Mouse (Mus musculus) retina, adult 2 months (tissue): ENCODE measurements around the gene Aaed1.

Source experiments
- DNase-seq: peaks from one replicate; pipeline ENCODE4 v3.0.0-alpha.2; 2012; ENCODE audit warnings: low read depth, low spot score

Aaed1 gene

GRCm38 (mm10) chr13:64312024-64312915, at the start of gene Aaed1:
Gene Aaed1, minus strand, starts transcription at chr13:64312710.
- DNase-seq, result peak; percentile 81

- no peak for DNase-seq
Observed at GRCm38 (mm10) chr13:64362139-64362538, 49.6 kb upstream of the Aaed1 start.

DNA sequence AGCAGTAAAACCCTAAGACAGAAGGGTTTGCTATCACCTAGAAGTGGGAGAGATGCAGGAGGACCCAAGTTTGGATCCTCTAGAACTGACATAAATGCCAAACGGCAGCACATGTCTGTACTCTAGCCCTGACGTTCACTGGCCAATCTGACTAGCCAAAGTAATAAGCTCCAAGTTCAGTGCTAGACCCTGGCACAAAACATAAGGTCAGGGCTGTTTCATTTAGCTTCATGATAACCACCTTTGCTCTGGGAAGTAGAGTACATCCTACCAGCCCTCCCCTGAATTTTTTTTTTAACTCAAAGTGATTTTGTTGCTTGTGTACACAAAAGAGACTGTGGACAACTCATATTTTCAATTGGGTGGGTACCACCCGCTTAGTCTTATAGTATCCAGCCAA, 48.5 kb upstream of the Aaed1 start:
- DNase-seq, result no peak

GRCm38 (mm10) chr13:64359702-64360101, 47.2 kb upstream of the Aaed1 start:
- DNase-seq, result no peak

DNA sequence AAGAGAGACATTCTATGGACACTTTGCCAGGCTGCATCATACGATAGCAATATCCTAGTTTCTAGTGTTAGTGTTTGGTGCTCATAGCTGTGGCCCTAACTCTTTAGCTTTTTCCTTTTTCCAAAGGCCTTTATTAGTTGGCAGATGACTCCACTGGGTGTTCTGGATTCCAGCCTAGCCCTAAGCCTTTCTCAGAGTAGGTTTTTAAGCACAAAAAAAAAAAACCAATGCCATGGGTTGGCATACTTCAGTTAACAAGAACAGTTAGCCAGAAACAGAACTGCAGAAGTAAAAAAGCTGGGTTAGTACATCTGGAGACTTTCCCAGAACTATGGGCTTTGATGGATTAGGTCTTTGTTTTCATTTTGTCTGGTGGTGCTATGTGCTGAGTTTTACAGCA, 46.0 kb upstream of the Aaed1 start:
- no peak for DNase-seq

GRCm38 (mm10) chr13:64357389-64357788, 44.9 kb upstream of the Aaed1 start:
- DNase-seq, result no peak

GRCm38 (mm10) chr13:64349474-64349873, 37.0 kb upstream of the Aaed1 start:
- no peak for DNase-seq

GRCm38 (mm10) chr13:64344082-64344501, 31.6 kb upstream of the Aaed1 start:
- DNase-seq, result peak; percentile 16

DNA sequence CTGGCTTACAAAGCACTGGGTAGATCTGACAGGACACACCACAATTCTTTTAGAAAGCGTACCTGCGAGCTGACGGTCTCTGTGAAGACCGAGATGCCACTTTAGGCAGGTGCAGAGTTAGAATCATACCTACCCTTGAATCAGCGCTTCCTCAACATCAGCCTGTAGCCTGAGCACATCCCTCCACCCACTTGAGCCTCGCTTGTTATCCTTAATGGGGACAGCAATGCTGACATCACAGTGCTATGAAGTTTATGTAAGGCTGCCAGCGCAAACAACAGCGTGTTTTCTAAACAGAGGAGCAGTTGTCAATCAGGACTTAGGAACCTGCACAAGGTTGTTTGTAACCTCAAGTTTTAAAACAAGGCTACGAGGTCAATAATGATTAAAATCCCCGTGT, 31.1 kb upstream of the Aaed1 start:
- peak; percentile 11 for DNase-seq

GRCm38 (mm10) chr13:64335546-64336132, 23.1 kb upstream of the Aaed1 start:
- no peak for DNase-seq

DNA sequence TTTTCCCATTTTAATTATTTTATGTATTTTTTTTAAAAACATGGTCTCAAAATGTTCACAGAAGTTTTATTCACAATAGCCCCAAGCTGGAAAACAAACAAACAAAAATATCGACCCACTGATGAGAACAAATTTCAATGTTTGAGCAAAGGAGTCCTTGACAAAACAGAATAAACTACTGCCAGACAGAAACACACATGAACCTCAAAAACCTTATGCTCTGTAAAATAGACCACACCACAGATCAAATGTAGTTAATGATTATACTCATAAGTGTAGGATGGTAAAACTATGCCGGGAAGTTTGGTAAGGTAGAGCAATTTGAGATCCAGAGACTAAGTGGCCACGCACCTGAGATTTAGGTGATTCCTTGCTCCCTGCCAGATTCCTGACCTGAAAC, 20.6 kb upstream of the Aaed1 start:
- DNase-seq, result no peak

- DNase-seq, result no peak
Observed at GRCm38 (mm10) chr13:64332321-64332720, 19.8 kb upstream of the Aaed1 start.

DNA sequence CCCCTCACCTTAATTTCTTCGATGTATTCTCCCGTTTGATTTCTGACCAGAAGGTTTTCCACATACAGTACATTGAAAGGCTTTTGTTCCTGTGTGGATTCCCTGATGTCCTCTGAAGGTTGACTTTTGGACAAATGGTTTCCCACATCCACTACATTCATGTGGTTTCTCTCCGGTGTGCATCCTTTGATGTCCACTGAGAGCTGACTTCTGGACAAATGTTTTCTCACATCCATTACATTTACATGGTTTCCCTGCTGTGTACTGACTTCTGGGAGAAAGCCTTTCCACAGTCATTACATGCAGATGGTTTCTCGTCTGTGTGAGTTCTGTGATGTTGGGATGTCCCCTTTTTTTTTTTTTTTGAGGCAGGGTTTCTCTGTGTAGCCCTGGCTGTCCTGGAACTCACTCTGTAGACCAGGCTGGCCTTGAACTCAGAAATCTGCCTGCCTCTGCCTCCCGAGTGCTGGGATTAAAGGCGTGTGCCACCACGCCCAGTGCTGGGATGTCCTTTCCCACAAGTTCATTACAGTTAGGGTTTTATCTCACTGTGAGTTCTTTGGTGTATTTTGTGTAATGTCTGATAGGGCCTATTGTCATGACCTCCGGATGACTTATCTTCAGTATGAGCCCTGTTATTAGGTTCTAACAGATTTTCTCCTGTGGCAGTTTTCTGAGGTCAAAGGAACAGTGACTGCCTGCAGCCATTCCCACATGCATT, 10.2 kb upstream of the Aaed1 start:
- no peak for DNase-seq

GRCm38 (mm10) chr13:64320334-64320733, 7.8 kb upstream of the Aaed1 start:
- no peak for DNase-seq

DNA sequence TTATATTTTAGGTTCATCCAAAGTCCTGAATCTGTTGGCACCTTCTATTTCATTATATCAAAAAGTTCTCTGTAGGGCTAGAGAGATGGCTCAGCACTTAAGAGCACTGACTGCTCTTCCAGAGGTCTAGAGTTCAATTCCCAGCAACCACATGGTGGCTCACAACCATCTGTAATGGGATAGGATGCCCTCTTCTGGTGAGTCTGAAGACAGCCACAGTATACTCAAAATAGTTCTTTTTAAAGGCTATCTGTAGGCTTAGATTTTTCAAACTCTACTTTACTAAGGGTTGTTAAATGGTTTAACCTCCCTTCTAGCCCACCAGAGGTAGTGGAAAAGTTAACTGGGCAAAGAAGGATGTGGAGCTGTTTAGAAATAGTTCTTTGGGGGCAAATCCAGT, 7.3 kb upstream of the Aaed1 start:
- no peak for DNase-seq

GRCm38 (mm10) chr13:64318355-64318754, 5.8 kb upstream of the Aaed1 start:
- DNase-seq, result no peak

GRCm38 (mm10) chr13:64315483-64316050, 3.1 kb upstream of the Aaed1 start:
- DNase-seq, result peak; percentile 33

DNA sequence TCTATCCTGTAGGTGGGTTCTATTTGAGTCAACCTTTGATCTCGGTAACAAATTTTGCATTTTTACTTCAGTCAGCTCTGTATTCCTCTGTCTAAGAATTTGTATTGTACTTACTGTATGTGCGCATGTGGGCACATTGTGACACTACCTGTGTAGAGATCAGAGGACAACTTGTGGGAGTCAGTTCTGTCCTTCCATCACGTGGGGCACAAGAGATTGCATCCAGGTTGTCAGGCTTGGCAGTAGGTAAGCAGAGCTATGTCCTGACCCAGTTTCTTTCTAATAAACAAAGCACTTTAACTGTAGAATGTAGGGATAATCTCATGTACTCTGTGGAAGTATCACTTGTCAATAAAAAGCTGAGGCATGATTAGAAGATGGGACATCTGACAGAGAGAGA, 1.5 kb upstream of the Aaed1 start:
- no peak for DNase-seq

DNA sequence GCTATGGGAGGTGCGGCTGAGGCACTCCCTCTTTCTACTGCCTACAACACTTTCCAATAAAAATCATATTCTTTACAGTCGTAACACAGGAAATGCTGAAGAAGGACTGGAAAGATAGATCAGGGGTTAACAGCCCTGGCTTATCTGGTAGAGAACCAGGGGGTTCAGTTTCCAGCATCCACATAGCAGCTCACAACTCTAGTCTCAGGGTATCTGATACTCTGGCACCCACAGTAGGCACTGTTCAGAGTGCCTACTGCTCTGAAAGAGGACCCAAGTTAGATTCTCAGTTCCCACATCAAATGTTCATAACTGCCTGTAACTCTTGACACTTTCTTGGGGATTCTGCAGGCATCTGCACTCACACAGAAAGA, 393 bp upstream of the Aaed1 start:
- no peak for DNase-seq

GRCm38 (mm10) chr13:64311266-64311665, 1.2 kb downstream of the Aaed1 start:
- no peak for DNase-seq

GRCm38 (mm10) chr13:64310585-64310984, 1.9 kb downstream of the Aaed1 start:
- DNase-seq, result no peak

DNA sequence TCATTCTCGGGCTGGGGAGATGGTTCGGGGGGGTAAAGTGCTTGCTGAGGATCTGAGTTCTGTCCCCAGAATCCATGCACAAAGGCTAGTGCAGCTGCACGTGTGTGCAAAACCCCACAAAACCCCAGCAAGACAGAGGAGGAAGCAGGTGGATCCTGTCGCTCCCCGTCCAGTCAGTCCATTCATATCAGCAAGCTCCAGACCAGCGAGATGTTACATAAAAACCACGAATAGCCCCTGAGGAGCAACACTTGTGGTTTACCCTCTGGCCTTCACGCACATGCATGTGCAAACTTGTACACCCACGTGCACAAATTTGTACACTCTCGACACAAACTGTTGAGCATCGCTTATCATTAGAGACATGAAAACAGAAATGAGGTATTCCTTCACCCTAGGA, 2.7 kb downstream of the Aaed1 start:
- DNase-seq, result no peak
